Mouse (Mus musculus): Measurements from ENCODE around the gene Spsb1.

- TF ChIP-seq GATA1 (IDR thresholded peaks at IDR 0.05; ENCODE audit: borderline replicate concordance, low read length), result no peak
- no peak for TF ChIP-seq FLI1 (IDR thresholded peaks at IDR 0.05; ENCODE audit: low read length)
Observed at GRCm38 (mm10) chr4:149891172-149891960, 63.5 kb downstream of the Spsb1 start.
